Mouse (Mus musculus) embryonic fibroblast, embryonic 13.5 days (primary cell): Measurements from ENCODE around the gene Fam57b.

Experiments used
- CTCF ChIP-seq: IDR thresholded peaks from 2 replicates; pipeline ENCODE4 v1.5.1; 2011; ENCODE audit warnings: mild to moderate bottlenecking, control low read depth, low read length, moderate library complexity, borderline replicate concordance; ENCODE audit not compliant: insufficient read depth
- POLR2A ChIP-seq: IDR thresholded peaks from 2 replicates; pipeline ENCODE4 v1.6.1; 2011; ENCODE audit warnings: low read depth, mild to moderate bottlenecking, control low read depth, low read length, moderate library complexity

- TF ChIP-seq CTCF: no peak
- TF ChIP-seq POLR2A: no peak
Observed at GRCm38 (mm10) chr7:126801057-126801422, 3.6 kb downstream of the Fam57b start.
